Mouse (Mus musculus) kidney, postnatal 10 days (tissue): ENCODE measurements around the gene Jsrp1.

Experiments
- DNase-seq: peaks from one replicate; pipeline ENCODE4 v3.0.0; 2021; ENCODE audit warnings: mixed read lengths

Jsrp1 gene

GRCm38 (mm10) chr10:80790761-80791404, 22.4 kb downstream of the Jsrp1 start:
- no peak for DNase-seq

GRCm38 (mm10) chr10:80787517-80787916, 25.8 kb downstream of the Jsrp1 start:
- DNase-seq: no peak

GRCm38 (mm10) chr10:80785963-80786362, 27.3 kb downstream of the Jsrp1 start:
- DNase-seq: no peak

- no peak for DNase-seq
Measured at GRCm38 (mm10) chr10:80784871-80785270, 28.4 kb downstream of the Jsrp1 start.

- no peak for DNase-seq
Measured at GRCm38 (mm10) chr10:80784302-80784701, 29.0 kb downstream of the Jsrp1 start.

- no peak for DNase-seq
Measured at GRCm38 (mm10) chr10:80779565-80779964, 33.7 kb downstream of the Jsrp1 start.

GRCm38 (mm10) chr10:80777123-80777522, 36.2 kb downstream of the Jsrp1 start:
- DNase-seq: no peak

- DNase-seq: no peak
Measured at GRCm38 (mm10) chr10:80776358-80776869, 36.9 kb downstream of the Jsrp1 start.

GRCm38 (mm10) chr10:80775731-80776130, 37.6 kb downstream of the Jsrp1 start:
- no peak for DNase-seq

- no peak for DNase-seq
Measured at GRCm38 (mm10) chr10:80774981-80775380, 38.3 kb downstream of the Jsrp1 start.

- DNase-seq: peak; percentile 85
Measured at GRCm38 (mm10) chr10:80774549-80774948, 38.7 kb downstream of the Jsrp1 start.

- DNase-seq: no peak
Measured at GRCm38 (mm10) chr10:80773816-80774215, 39.5 kb downstream of the Jsrp1 start.

GRCm38 (mm10) chr10:80768365-80768764, 44.9 kb downstream of the Jsrp1 start:
- DNase-seq: no peak

- DNase-seq: peak; percentile 55
Measured at GRCm38 (mm10) chr10:80766161-80766815, 47.0 kb downstream of the Jsrp1 start.

GRCm38 (mm10) chr10:80765746-80766145, 47.6 kb downstream of the Jsrp1 start:
- DNase-seq: no peak

GRCm38 (mm10) chr10:80763502-80763901, 49.8 kb downstream of the Jsrp1 start:
- no peak for DNase-seq

GRCm38 (mm10) chr10:80761821-80762220, 51.5 kb downstream of the Jsrp1 start:
- DNase-seq: no peak

GRCm38 (mm10) chr10:80760596-80761524, 52.4 kb downstream of the Jsrp1 start:
- peak; percentile 47 for DNase-seq

GRCm38 (mm10) chr10:80758651-80759050, 54.6 kb downstream of the Jsrp1 start:
- DNase-seq: no peak
